Mouse (Mus musculus): ENCODE data around the gene Fam163a. TPM values are rescaled to one million over a fixed set of nuclear protein-coding genes. Genes with fewer than 3 reads are reported as not detected.

The Fam163a gene
- total and polyA plus RNA-seq, 3 experiments: not detected

DNA sequence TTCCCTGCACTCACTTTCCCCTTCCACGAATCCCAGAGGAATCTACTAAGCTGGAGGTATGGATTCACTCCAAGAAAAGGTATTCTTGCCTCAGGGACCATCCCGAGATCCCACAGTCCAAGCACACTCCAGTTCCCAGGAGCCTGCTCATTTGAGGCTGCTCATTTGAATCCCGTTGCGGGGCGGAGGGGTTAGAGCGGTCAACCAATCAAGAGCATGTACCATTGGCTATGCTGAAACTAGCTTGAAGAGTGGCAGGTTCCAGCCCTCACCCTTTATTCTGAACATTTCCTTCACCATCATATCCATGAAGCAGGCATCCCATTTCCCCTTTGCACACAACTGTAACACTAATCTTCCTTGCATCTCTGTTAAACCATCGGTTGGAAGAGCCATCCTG, 92.7 kb downstream of the Fam163a start:
- H3K4me3 ChIP-seq (replicated peaks in 1 of 3; ENCODE audit: low read depth in 2 of 3, low read length in 2 of 3, poor library complexity in 1 of 3): no peak overlapping the region
- TF ChIP-seq PAX5 (IDR thresholded peaks at IDR 0.05; ENCODE audit: low read length) (no peak), JUN (IDR thresholded peaks at IDR 0.05; ENCODE audit: insufficient read depth, low read depth, low read length) (no peak), GABPA (IDR thresholded peaks at IDR 0.05; ENCODE audit: insufficient replicate concordance, low read depth, low read length) (no peak), JUND (conservative IDR thresholded peaks at IDR 0.05; ENCODE audit: low read depth, low read length) (no peak), SIN3A (IDR thresholded peaks at IDR 0.05; ENCODE audit: low read length) (no peak)
- dilution Hi-C loops (cut with MboI; ENCODE audit: extremely low pct_ligation_motif_present, extremely low pct_unique_long_range_greater_than_20kb, low sequenced_read_pairs): no loop called here
- H3K9me3 ChIP-seq (replicated peaks; ENCODE audit: low read length): no peaks in the 10 kb centered on the region
- H3K9ac ChIP-seq (ENCODE audit: insufficient read depth, low read depth): no peak overlapping the region
- no peaks in the 10 kb centered on the region for H3K36me3 ChIP-seq (replicated peaks in 1 of 2; ENCODE audit: control insufficient read depth in 1 of 2, insufficient read depth in 1 of 2, low read length in 1 of 2)
- no peak for DNase-seq (ENCODE audit: extremely low read depth)
- in situ Hi-C loops (cut with MboI; ENCODE audit: low pct_ligation_motif_present, low pct_unique_long_range_greater_than_20kb, low sequenced_read_pairs): no loop called here
- H3K27me3 ChIP-seq (replicated peaks): peaks cover 2% of the 10 kb centered on the region
- H3K79me2 ChIP-seq (replicated peaks; ENCODE audit: control insufficient read depth, extremely low read depth, insufficient read depth, poor library complexity, severe bottlenecking): no peaks in the 10 kb centered on the region
- no peak overlapping the region for H3K27ac ChIP-seq (ENCODE audit: insufficient read depth, low read depth)
- H3K4me1 ChIP-seq (ENCODE audit: control insufficient read depth in 1 of 2, insufficient read depth in 2 of 2): no peaks in the 10 kb centered on the region
- H3K4me2 ChIP-seq (ENCODE audit: insufficient read depth, low read depth, poor library complexity, severe bottlenecking): no peak overlapping the region

- no peak overlapping the region for H3K4me2 ChIP-seq (ENCODE audit: insufficient read depth, low read depth, poor library complexity, severe bottlenecking)
- dilution Hi-C loops (cut with MboI; ENCODE audit: extremely low pct_ligation_motif_present, extremely low pct_unique_long_range_greater_than_20kb, low sequenced_read_pairs): no loop called here
- H3K4me1 ChIP-seq (ENCODE audit: control insufficient read depth in 1 of 2, insufficient read depth in 2 of 2): no peaks in the 10 kb centered on the region
- no peak overlapping the region for H3K27ac ChIP-seq (ENCODE audit: insufficient read depth, low read depth)
- H3K9ac ChIP-seq (ENCODE audit: insufficient read depth, low read depth): no peak overlapping the region
- TF ChIP-seq ELF1 (IDR thresholded peaks at IDR 0.05; ENCODE audit: low read depth, low read length) (no peak), CHD2 (IDR thresholded peaks at IDR 0.05; ENCODE audit: low read length) (no peak), POLR2AphosphoS2 (IDR thresholded peaks at IDR 0.05; ENCODE audit: low read depth, low read length) (no peak), EP300 (IDR thresholded peaks at IDR 0.05; ENCODE audit: low read length) (no peak), MAZ (IDR thresholded peaks at IDR 0.05; ENCODE audit: low read depth, low read length) (no peak), RAD21 (IDR thresholded peaks at IDR 0.05; ENCODE audit: low read depth, low read length) (no peak), PAX5 (IDR thresholded peaks at IDR 0.05; ENCODE audit: low read length) (no peak), NELFE (IDR thresholded peaks at IDR 0.05; ENCODE audit: low read depth, low read length) (no peak), USF1 (IDR thresholded peaks at IDR 0.05; ENCODE audit: low read depth, low read length) (no peak), POLR2A (IDR thresholded peaks at IDR 0.05; ENCODE audit: low read depth, low read length) (no peak), MEF2A (IDR thresholded peaks at IDR 0.05; ENCODE audit: borderline replicate concordance, low read depth, low read length) (no peak), ZMIZ1 (IDR thresholded peaks at IDR 0.05; ENCODE audit: low read depth, low read length) (no peak), BHLHE40 (IDR thresholded peaks at IDR 0.05; ENCODE audit: low read depth, low read length) (no peak), UBTF (IDR thresholded peaks at IDR 0.05; ENCODE audit: low read depth, low read length) (no peak), SMC3 (IDR thresholded peaks at IDR 0.05; ENCODE audit: low read depth, low read length) (no peak), HCFC1 (IDR thresholded peaks at IDR 0.05; ENCODE audit: low read depth, low read length) (no peak), ZKSCAN1 (IDR thresholded peaks at IDR 0.05; ENCODE audit: borderline replicate concordance, low read depth, low read length) (no peak), RCOR1 (conservative IDR thresholded peaks at IDR 0.05; ENCODE audit: low read depth, low read length) (no peak), TBP (conservative IDR thresholded peaks at IDR 0.05; ENCODE audit: low read depth, low read length) (no peak)
- no peak overlapping the region for H3K4me3 ChIP-seq (replicated peaks in 1 of 3; ENCODE audit: low read depth in 2 of 3, low read length in 2 of 3, poor library complexity in 1 of 3)
- DNase-seq (ENCODE audit: extremely low read depth): no peak
- H3K27me3 ChIP-seq (replicated peaks): peaks cover 2% of the 10 kb centered on the region
- H3K9me3 ChIP-seq (replicated peaks; ENCODE audit: low read length): no peaks in the 10 kb centered on the region
- H3K36me3 ChIP-seq (replicated peaks in 1 of 2; ENCODE audit: control insufficient read depth in 1 of 2, insufficient read depth in 1 of 2, low read length in 1 of 2): no peaks in the 10 kb centered on the region
- H3K79me2 ChIP-seq (replicated peaks; ENCODE audit: control insufficient read depth, extremely low read depth, insufficient read depth, poor library complexity, severe bottlenecking): no peaks in the 10 kb centered on the region
- in situ Hi-C loops (cut with MboI; ENCODE audit: low pct_ligation_motif_present, low pct_unique_long_range_greater_than_20kb, low sequenced_read_pairs): no loop called here
Measured at GRCm38 (mm10) chr1:156111728-156112127, 93.1 kb downstream of the Fam163a start.

Measured in CH12.LX (cell line).